Mouse (Mus musculus) lung, postnatal 0 days (tissue): ENCODE results near the gene Bcas2.

ENCODE experiments used
- CTCF ChIP-seq: IDR thresholded peaks from 2 replicates; pipeline ENCODE4 v1.5.1; 2016; ENCODE audit warnings: antibody characterized with exemption, mild to moderate bottlenecking
- EP300 ChIP-seq: IDR thresholded peaks from 2 replicates; pipeline ENCODE4 v1.6.1; 2016; ENCODE audit warnings: antibody characterized with exemption, mild to moderate bottlenecking, control low read depth

- no peak for TF ChIP-seq CTCF
- TF ChIP-seq EP300, result no peak
Observed at GRCm38 (mm10) chr3:103214593-103215285, 43.3 kb downstream of the Bcas2 start.
